Mouse (Mus musculus) erythroblast, adult 5-6 weeks (primary cell): ENCODE results near the gene 1700012B07Rik. TPM values are rescaled to one million over a fixed set of nuclear protein-coding genes. Genes with fewer than 3 reads are reported as not detected.

Experiments
- ATAC-seq: replicated peaks from 2 replicates; pipeline ENCODE4 v1.8.0; 2016; ENCODE audit warnings: moderate number of reproducible peaks, mild to moderate bottlenecking, moderate TSS enrichment, inconsistent platforms; ENCODE audit not compliant: poor library complexity, low FRiP score, severe bottlenecking
- total RNA-seq, 2 experiments: library from RNA; stranded (forward) in 1 of 2; stranded (reverse) in 1 of 2; fragments of 150-400 nt in 1 of 2; fragments of 200-764, 138-1000 nt in 1 of 2; gene quantifications; 2 replicates each; pipeline versions ENCODE4 v1.2.3 to v1.2.4; 2015 to 2017; ENCODE audit warnings: low replicate concordance in 2 of 2

Gene 1700012B07Rik
- total RNA-seq, 2 experiments from 2014 or later, result not detected

GRCm38 (mm10) chr11:109769091-109769490 lies 58.8 kb downstream of the 1700012B07Rik start:
- no peak for ATAC-seq

- no peak for ATAC-seq
Measured at GRCm38 (mm10) chr11:109760063-109760462, 67.8 kb downstream of the 1700012B07Rik start.

GRCm38 (mm10) chr11:109758616-109759215 lies 69.1 kb downstream of the 1700012B07Rik start:
- ATAC-seq, result no peak

- ATAC-seq, result no peak
Measured at GRCm38 (mm10) chr11:109754105-109754602, 73.7 kb downstream of the 1700012B07Rik start.

GRCm38 (mm10) chr11:109751636-109752603 lies 75.9 kb downstream of the 1700012B07Rik start:
- ATAC-seq, result no peak

- ATAC-seq, result no peak
Measured at GRCm38 (mm10) chr11:109745210-109745609, 82.6 kb downstream of the 1700012B07Rik start.

- ATAC-seq, result no peak
Measured at GRCm38 (mm10) chr11:109737967-109738366, 89.9 kb downstream of the 1700012B07Rik start.

Other genes starting within 250 kb of the 1700012B07Rik start
- 20.1 and 24.0 TPM in 2 replicates for gene Wipi1, start 216.1 kb downstream of the 1700012B07Rik start, total RNA-seq (2015; ENCODE audit: low replicate concordance)
- gene Wipi1, start 216.1 kb downstream of the 1700012B07Rik start, total RNA-seq (2017; ENCODE audit: low replicate concordance), result 21.0 and 25.6 TPM in 2 replicates
- 30.0 and 33.6 TPM in 2 replicates for gene Prkar1a, start 178.6 kb downstream of the 1700012B07Rik start, total RNA-seq (2015; ENCODE audit: low replicate concordance)
- 20.4 and 23.6 TPM in 2 replicates for gene Prkar1a, start 178.6 kb downstream of the 1700012B07Rik start, total RNA-seq (2017; ENCODE audit: low replicate concordance)
- gene Fam20a, start 105.8 kb downstream of the 1700012B07Rik start, total RNA-seq (2015; ENCODE audit: low replicate concordance), result not detected in 2 replicates
- not detected in 2 replicates for gene Fam20a, start 105.8 kb downstream of the 1700012B07Rik start, total RNA-seq (2017; ENCODE audit: low replicate concordance)
- gene Abca8b, start 167.8 kb upstream of the 1700012B07Rik start, total RNA-seq (2015; ENCODE audit: low replicate concordance), result not detected in 2 replicates
- gene Abca8b, start 167.8 kb upstream of the 1700012B07Rik start, total RNA-seq (2017; ENCODE audit: low replicate concordance), result under 0.01 and 0.28 TPM in 2 replicates